Mouse (Mus musculus) right cerebral cortex, adult 18-20 months (tissue): Measurements from ENCODE around the gene Hist1h3h.
"Not testable (repeated sequence)": the region's sequence is repeated elsewhere in the genome, so short reads cannot be mapped to it uniquely, and the experiment has no call there.

Source experiments
- DNase-seq: peaks from one replicate; pipeline ENCODE4 v3.0.0; 2022; ENCODE audit warnings: mixed read lengths

The Hist1h3h gene

GRCm38 (mm10) chr13:21729544-21729943 is 12.1 kb downstream of the Hist1h3h start:
- no peak for DNase-seq

DNA sequence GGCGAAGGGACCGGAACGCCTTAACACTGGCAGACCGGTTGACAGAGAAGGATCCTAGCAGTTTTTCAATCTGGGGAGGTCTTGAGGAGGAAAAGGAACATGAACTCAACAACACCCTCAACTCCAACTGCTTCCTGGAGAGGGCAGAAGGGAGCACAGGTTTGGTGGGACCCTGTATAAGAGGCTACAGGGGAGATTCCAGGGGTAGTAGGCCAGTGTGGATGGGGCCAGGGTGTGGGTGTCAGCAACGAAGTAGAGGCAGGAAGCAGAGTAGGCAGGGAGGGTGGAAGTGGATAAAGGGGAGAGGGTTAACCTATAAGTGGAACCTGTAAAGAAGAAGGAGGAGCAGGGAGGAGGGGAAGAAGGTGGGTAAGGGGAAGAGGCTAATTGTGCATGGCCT is 16.0 kb downstream of the Hist1h3h start:
- DNase-seq: no peak

DNA sequence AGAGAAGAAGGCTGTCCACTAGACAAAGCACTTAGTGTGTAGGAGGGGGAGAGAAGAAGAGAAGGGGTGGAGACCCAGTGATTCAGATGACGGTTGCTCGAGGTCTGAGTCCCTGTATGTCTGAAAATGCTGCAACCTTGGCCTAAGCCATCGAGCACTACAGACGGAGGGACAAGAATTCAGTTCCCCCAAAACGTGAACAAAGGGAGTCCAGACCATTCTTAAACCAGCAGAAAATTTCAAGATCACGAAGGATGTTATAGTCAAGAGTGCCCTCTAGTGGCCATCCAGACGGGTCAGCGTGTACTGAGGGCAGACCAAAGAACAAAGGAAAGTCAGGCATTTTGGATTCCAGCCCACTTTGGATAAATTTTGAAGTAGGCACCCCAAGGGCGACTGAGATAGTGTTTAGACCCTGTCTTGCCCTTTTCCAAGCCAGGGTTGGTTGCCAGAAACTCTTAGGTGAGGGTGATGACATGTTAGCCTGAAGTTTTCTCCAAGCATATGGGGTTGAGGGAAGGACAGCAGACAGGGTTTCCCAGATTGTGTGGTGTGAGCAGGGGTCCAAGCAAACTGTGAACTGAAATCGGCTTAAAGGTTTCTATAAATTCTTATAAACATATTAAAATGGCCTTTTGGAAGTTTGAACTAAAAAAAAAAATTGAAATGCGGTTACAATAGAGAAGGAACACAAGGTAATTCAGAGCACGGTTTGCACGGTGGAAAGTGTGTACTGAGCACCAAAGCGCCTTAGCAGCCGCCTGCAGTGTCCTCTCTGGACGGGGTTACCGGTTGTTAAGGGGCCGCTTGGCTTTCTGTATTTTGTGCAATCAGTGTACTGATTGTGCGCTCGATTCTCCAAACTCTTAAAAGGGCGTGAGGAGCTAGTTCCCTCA is 16.8 kb downstream of the Hist1h3h start:
- DNase-seq: peak; percentile 71

GRCm38 (mm10) chr13:21734906-21735767 is 17.7 kb downstream of the Hist1h3h start, which contains the start of gene Hist1h4j:
TSS of gene Hist1h4j (plus strand) at chr13:21735064.
- DNase-seq: peak; percentile 74

- no peak for DNase-seq
These were observed 27.5 kb downstream of the Hist1h3h start for GRCm38 (mm10) chr13:21745006-21745405.

- no peak for DNase-seq
These were observed 32.1 kb downstream of the Hist1h3h start for GRCm38 (mm10) chr13:21749387-21750158.

- DNase-seq: peak; percentile 92
These were observed 32.9 kb downstream of the Hist1h3h start, which contains the start of gene Hist1h4k for GRCm38 (mm10) chr13:21750159-21751017. TSS of gene Hist1h4k (minus strand) at chr13:21750505.

DNA sequence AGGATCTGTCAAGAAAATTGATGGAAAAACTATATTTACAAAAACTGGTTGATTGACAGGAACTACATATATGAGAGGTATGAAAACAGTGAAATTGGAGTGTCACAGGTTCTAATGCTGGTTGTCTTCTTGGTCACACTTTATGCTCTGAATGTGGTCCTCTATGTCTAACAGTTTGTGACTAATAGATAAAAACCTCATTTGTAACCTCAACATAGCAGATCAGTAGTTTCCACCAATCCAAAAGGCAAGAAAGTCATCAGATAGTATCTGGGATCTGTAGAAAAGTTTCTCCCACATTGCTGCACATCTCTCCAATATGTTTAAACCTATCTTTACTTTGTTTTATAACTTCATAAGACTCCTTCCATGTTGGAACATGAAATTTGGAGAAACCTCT is 34.0 kb downstream of the Hist1h3h start:
- no peak for DNase-seq

DNA sequence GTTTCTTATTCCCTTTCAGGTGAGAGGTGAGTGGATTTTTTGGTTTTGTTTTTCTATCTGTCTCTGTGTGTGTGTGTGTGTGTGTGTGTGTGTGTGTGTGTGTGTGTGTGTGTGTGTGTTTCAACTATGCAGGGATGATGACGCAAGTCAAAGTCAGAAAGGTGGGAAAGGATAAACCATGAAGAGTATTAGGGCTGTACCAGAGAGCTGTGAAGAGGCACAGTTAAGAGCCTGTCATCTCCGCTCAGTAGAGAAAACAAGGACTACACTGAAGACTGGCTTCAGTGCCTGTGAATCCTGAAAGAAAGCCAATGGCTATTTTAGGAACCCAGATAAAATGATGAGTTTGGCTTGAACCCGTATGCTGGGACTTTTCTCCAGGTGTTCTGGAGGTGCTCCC is 34.4 kb downstream of the Hist1h3h start:
- no peak for DNase-seq

GRCm38 (mm10) chr13:21752356-21752755 is 34.9 kb downstream of the Hist1h3h start:
- no peak for DNase-seq

DNA sequence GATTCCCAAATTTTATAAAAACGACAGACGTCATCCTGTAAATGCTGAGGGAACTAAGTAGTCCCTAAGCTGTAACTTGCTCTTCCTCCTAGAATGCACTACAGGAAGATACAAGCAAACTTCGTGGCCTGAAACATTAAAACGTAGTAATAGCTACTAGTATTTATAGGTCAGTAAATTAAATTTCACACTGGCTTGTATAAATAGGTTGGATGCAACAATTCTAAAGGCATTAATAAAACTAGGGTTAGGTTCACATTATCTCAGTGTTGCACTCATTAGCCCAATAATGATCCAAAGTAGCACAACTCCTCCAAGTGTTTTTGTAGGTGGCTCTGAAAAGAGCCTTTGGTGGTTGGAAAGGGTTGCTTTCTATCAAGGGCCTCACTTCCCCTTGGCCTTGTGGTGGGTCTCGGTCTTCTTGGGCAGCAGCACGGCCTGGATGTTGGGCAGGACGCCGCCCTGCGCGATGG is 35.6 kb downstream of the Hist1h3h start:
- DNase-seq: no peak

DNA sequence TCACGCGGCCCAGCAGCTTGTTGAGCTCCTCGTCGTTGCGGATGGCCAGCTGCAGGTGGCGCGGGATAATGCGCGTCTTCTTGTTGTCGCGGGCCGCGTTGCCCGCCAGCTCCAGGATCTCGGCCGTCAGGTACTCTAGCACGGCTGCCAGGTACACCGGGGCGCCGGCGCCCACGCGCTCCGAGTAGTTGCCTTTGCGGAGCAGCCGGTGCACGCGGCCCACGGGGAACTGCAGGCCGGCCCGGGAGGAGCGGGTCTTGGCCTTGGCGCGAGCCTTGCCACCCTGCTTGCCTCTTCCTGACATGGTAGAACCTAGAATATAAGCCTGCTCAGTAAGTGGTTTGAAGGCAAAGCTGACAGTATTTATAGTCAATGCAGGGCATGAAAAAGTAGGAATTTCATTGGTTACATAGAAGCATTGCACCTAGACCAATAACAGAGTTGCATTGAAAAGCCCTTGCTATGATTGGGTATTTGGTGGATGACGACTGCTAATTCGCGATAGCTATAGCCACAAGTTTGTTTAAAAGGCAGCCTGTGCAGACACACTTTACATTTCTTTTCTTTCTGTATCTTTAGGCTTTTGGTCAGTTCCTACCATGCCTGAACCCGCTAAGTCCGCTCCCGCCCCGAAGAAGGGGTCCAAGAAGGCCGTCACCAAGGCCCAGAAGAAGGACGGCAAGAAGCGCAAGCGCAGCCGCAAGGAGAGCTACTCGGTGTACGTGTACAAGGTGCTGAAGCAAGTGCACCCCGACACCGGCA is 36.2 kb downstream of the Hist1h3h start, which contains the start of the genes Hist1h2ak and Hist1h2bn:
Gene Hist1h2ak (minus strand): TSS at position 304 of the 762 bp plus-strand sequence.
Gene Hist1h2bn (plus strand): TSS at position 600 of the 762 bp plus-strand sequence.
- DNase-seq: peak; percentile 90

DNA sequence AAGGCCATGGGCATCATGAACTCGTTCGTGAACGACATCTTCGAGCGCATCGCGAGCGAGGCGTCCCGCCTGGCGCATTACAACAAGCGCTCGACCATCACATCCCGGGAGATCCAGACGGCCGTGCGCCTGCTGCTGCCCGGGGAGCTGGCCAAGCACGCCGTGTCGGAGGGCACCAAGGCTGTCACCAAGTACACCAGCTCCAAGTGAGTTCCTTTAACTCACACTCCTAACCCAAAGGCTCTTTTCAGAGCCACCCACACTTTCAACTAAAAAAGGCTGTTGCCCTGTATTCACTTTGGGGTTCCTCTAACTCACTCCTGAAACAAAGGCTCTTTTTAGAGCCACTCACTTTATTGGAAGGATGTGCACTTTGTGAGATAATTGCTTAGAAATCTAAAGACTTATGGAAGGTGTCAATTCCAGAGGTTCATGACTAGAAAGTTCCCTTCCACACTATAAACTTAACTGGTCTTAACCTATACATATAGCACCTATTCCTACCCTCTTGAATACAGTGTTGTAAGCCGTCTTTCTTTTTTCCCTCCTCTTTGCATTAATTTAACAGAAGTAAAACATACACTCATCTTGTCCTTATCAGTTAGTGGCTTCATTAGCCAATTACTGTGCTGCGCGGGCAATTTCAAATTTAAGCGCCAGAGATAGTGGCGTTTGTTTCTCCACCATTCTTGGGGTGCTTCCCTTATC is 37.0 kb downstream of the Hist1h3h start:
- not testable (repeated sequence) for DNase-seq

DNA sequence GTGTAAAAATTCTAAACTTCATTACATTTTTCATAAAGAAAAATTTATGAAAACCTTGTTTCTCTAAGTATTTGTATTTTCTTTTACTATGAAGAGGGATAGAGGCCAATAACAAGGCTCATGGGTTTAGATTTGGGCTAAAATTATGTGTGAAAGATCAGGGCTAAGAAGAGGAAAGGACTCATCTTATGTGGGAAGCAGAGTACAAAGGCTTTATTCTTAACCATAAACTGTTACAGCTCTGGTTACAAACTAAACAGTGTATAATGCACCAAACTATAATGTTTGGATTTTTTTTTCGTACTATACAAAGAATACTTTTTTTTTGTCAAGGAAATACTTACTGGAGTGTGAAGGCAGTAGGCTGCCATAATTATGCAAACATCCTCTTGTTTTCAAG is 38.2 kb downstream of the Hist1h3h start:
- no peak for DNase-seq
